Mouse (Mus musculus) C2C12 (cell line): ENCODE measurements around the gene Smco2.

Experiments used
- CEBPB ChIP-seq: IDR thresholded peaks from one replicate; pipeline ENCODE4 v1.6.1; 2011; ENCODE audit warnings: low read depth, mild to moderate bottlenecking, control low read depth, moderate library complexity
- CTCF ChIP-seq: IDR thresholded peaks from one replicate; pipeline ENCODE4 v1.5.1; 2011; ENCODE audit not compliant: control insufficient read depth, insufficient read depth, insufficient read length
- FOSL1 ChIP-seq: IDR thresholded peaks from one replicate; pipeline ENCODE4 v1.8.0; 2011; ENCODE audit warnings: mild to moderate bottlenecking, low read length; ENCODE audit not compliant: poor library complexity, insufficient read depth, severe bottlenecking
- MAX ChIP-seq: IDR thresholded peaks from one replicate; pipeline ENCODE4 v1.6.1; 2011; ENCODE audit warnings: mild to moderate bottlenecking, control low read depth
- MYOD1 ChIP-seq: IDR thresholded peaks from one replicate; pipeline ENCODE4 v1.6.1; 2011; ENCODE audit warnings: low read depth; ENCODE audit not compliant: control insufficient read depth, insufficient read length
- MYOG ChIP-seq: IDR thresholded peaks from one replicate; pipeline ENCODE4 v1.6.1; 2011; ENCODE audit not compliant: control insufficient read depth, insufficient read length; ENCODE audit errors: extremely low read depth
- USF1 ChIP-seq: IDR thresholded peaks from one replicate; pipeline ENCODE4 v1.6.1; 2011; ENCODE audit warnings: low read depth, mild to moderate bottlenecking, control low read depth, moderate library complexity

DNA sequence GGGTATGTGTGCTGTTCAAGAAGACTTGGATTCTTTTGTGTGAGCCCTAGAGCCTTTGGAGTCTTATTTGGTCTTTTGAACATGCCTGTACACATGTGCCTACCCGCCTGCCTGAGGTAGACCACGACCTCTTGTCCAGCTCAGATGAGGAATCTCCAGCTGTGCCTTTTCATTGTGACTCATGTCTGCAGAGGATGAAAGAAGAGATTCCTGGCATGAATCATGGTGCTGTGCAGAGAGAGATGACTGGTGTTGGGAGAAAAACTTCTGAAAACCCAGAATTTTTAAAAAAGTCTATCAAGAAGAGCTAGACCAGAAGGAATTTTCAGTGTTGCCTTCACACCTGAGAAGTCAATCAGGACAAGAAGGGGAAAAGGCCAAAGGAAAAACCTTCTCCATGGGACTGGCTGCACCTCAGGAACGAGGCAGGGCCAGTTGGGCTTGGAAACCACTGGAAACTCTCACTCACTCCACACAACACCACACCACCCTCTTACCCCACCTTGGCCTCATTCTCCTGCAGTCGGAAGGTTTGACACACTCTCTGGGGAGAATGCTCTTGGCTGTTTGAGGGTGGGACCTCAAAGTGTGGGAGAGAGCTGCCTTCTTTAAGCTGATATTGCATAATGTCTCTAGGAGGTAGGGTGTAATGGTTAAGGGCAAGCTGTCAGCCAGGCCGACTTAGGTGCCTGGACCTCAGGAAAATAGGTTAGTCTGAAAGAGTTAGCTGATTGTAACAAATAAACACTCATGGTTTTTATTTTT lies 60.0 kb downstream of the Smco2 start:
- TF ChIP-seq MYOG (no peak), CTCF (no peak), MAX (peak; percentile 85), FOSL1 (peak; percentile 92), MYOD1 (peak; percentile 88), CEBPB (peak; percentile 87), USF1 (no peak)
